Mouse (Mus musculus): ENCODE measurements around the gene Mrpl48. TPM values are rescaled to one million over a fixed set of nuclear protein-coding genes. Genes with fewer than 3 reads are reported as not detected.
A peak's percentile ranks its signal among the peaks of the same experiment; 100 is the strongest.

Mrpl48 gene
- polyA plus RNA-seq, 1 experiment from 2014 or later: 76.8 TPM

DNA sequence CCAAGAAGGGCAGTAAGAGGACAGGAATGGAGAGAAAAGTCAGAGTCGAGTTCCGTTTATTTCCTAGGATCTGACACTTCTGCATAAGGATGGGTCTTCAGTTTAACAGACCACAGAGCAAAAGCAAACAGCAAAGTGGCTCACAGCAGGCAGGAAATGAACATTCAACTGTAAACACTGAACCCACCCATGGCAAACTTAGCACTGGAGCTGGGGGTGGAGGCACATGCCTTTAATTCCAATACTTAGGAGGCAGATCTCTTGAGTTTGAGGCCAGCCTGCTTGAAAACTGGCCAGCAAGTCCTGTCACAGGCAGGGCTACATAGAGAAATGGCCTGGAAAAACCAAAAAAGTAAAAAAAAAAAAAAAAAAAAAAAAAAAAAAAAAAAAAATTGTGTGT, 74.6 kb downstream of the Mrpl48 start:
- Histone ChIP-seq H3K4me2 (no peak overlapping the region), H3K4me1 (peaks cover 12% of the 10 kb centered on the region), H3K9me3 (no peaks in the 10 kb centered on the region; the same call in 1 of the 2 replicates), H3K27ac (replicated peaks) (no peak overlapping the region), H3K9ac (no peak overlapping the region), H3K27me3 (replicated peaks) (no peaks in the 10 kb centered on the region), H3K36me3 (no peaks in the 10 kb centered on the region), H3K4me3 (no peak overlapping the region)
- WGBS: 49% methylated on average over 2 of the region's 2 CpGs
- no peak for ATAC-seq (ENCODE audit: extremely low read depth, insufficient number of reproducible peaks, low FRiP score, low TSS enrichment)

DNA sequence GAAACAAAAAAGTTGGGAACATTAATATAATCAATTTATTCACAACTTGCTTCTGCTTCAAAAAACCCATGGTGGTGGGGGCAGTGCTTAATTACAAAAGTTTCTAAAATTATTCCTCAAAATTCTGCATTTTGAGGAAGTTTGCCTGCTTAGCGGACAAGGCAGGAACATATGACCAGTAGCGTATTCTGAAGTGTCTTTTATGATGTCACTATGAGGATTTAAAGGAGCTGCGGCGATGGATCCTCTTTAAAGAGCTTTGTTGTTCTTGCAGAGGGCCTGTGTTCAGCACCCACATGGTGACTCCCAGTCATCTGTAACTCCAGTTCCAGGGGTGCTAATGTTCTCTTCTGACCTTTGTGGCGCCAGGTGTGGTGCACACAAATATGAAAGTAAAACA, 77.3 kb downstream of the Mrpl48 start:
- H3K4me1 ChIP-seq: no peaks in the 10 kb centered on the region
- ATAC-seq (ENCODE audit: extremely low read depth, insufficient number of reproducible peaks, low FRiP score, low TSS enrichment): no peak
- H3K27ac ChIP-seq (replicated peaks): no peak overlapping the region
- 89% methylated on average over 5 of the region's 5 CpGs for WGBS
- H3K4me2 ChIP-seq: no peak overlapping the region
- H3K36me3 ChIP-seq: no peaks in the 10 kb centered on the region
- no peaks in the 10 kb centered on the region for H3K27me3 ChIP-seq (replicated peaks)
- H3K9me3 ChIP-seq: no peaks in the 10 kb centered on the region; the same call in 1 of the 2 replicates
- no peak overlapping the region for H3K4me3 ChIP-seq
- H3K9ac ChIP-seq: no peak overlapping the region

GRCm38 (mm10) chr7:100524669-100525068, 83.4 kb downstream of the Mrpl48 start:
- no peaks in the 10 kb centered on the region for H3K36me3 ChIP-seq
- no peak overlapping the region for H3K27ac ChIP-seq (replicated peaks)
- WGBS: 51% methylated on average over 8 of the region's 8 CpGs
- H3K4me1 ChIP-seq: no peaks in the 10 kb centered on the region
- ATAC-seq (ENCODE audit: extremely low read depth, insufficient number of reproducible peaks, low FRiP score, low TSS enrichment): no peak
- no peaks in the 10 kb centered on the region for H3K9me3 ChIP-seq
- no peaks in the 10 kb centered on the region for H3K27me3 ChIP-seq (replicated peaks)
- no peak overlapping the region for H3K4me3 ChIP-seq
- no peak overlapping the region for H3K4me2 ChIP-seq
- H3K9ac ChIP-seq: no peak overlapping the region

DNA sequence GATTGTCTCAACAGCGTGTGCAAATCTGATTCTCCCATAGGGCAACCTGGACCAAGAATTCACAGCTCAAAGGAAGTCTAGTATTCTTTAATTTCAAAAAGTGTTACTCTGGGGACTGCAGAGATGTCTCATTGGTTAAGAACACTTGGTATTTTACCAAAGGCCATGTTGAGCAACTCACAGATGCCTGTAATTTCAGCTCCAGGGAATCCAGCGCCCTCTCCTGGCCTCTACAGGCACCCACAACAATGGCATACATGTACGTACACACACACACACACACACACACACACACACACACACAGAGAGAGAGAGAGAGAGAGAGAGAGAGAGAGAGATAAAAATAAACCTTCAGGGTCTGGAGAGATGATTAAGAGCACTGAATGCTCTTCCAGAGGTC, 85.9 kb downstream of the Mrpl48 start:
- H3K9ac ChIP-seq: no peak overlapping the region
- no peaks in the 10 kb centered on the region for H3K36me3 ChIP-seq
- no peaks in the 10 kb centered on the region for H3K9me3 ChIP-seq
- no peaks in the 10 kb centered on the region for H3K27me3 ChIP-seq (replicated peaks)
- 69% methylated on average over 3 of the region's 3 CpGs for WGBS
- H3K4me1 ChIP-seq: no peaks in the 10 kb centered on the region
- no peak overlapping the region for H3K27ac ChIP-seq (replicated peaks)
- H3K4me3 ChIP-seq: no peak overlapping the region
- no peak for ATAC-seq (ENCODE audit: extremely low read depth, insufficient number of reproducible peaks, low FRiP score, low TSS enrichment)
- H3K4me2 ChIP-seq: no peak overlapping the region

DNA sequence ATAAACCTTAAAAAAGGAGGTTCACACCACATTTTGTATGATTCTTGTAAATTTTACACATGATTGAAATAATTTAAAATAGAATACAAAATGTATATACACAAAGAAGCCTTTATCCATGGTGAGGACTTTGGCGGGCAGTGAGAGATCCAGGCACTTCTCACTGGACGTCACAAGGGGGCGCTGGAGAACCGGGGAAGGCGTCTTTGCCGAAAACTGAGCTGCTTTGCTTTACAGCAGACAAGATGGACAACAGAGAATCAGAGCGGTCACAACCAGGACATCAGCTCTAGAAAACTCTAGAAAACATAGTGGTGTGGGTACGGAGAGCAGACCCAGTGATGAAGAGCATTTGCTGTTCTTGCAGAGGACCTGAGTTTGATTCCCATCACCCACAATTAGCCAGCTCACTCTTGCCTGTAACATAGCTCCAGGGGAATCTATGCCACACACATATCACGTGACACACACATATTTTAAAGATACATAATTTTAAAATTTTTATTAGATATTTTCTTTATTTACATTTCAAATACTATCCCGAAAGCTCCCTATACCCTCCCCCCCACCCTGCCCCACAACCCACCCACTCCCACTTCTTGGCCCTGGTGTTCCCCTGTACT, 87.3 kb downstream of the Mrpl48 start:
- H3K4me3 ChIP-seq: no peak overlapping the region
- WGBS: 17% methylated on average over 10 of the region's 10 CpGs
- no peaks in the 10 kb centered on the region for H3K9me3 ChIP-seq
- 0 out of 2 replicates have a peak, but pooled peaks cover 2% of the 10 kb centered on the region for H3K27me3 ChIP-seq (replicated peaks)
- H3K27ac ChIP-seq (replicated peaks): no peak overlapping the region
- H3K4me1 ChIP-seq: no peaks in the 10 kb centered on the region
- no peak overlapping the region for H3K9ac ChIP-seq
- ATAC-seq (ENCODE audit: extremely low read depth, insufficient number of reproducible peaks, low FRiP score, low TSS enrichment): no peak
- H3K36me3 ChIP-seq: no peaks in the 10 kb centered on the region
- H3K4me2 ChIP-seq: peak overlapping the region; percentile 38; the same call in 1 of the 2 replicates

GRCm38 (mm10) chr7:100520204-100520603, 87.9 kb downstream of the Mrpl48 start:
- no peak for ATAC-seq (ENCODE audit: extremely low read depth, insufficient number of reproducible peaks, low FRiP score, low TSS enrichment)
- Histone ChIP-seq H3K27ac (replicated peaks) (no peak overlapping the region), H3K9ac (no peak overlapping the region), H3K4me2 (no peak overlapping the region), H3K27me3 (replicated peaks) (0 out of 2 replicates have a peak, but pooled peaks cover 2% of the 10 kb centered on the region), H3K36me3 (no peaks in the 10 kb centered on the region), H3K4me3 (no peak overlapping the region), H3K9me3 (no peaks in the 10 kb centered on the region), H3K4me1 (no peaks in the 10 kb centered on the region)
- WGBS: 52% methylated on average over 7 of the region's 7 CpGs

- ATAC-seq (ENCODE audit: extremely low read depth, insufficient number of reproducible peaks, low FRiP score, low TSS enrichment): no peak
- no peak within 1 kb of the TSS for H3K27ac ChIP-seq (replicated peaks)
- H3K27me3 ChIP-seq (replicated peaks): peaks cover 25% of the 10 kb centered on the region
- peak within 1 kb of the TSS; percentile 39 for H3K4me2 ChIP-seq
- 0 out of 2 replicates have a peak within 1 kb of the TSS, but pooled peaks have one; percentile 6 for H3K4me3 ChIP-seq
- H3K36me3 ChIP-seq: no peaks in the 10 kb centered on the region
- no peaks in the 10 kb centered on the region; the same call in 1 of the 2 replicates for H3K4me1 ChIP-seq
- no peaks in the 10 kb centered on the region for H3K9me3 ChIP-seq
- WGBS: 43% methylated on average over 11 of the region's 11 CpGs
- no peak within 1 kb of the TSS for H3K9ac ChIP-seq
Measured at GRCm38 (mm10) chr7:100514573-100514972, 93.5 kb downstream of the Mrpl48 start, which contains the start of gene Dnajb13. TSS of gene Dnajb13 (minus strand) at chr7:100514960.

- Histone ChIP-seq H3K4me1 (no peaks in the 10 kb centered on the region; the same call in 1 of the 2 replicates), H3K4me3 (no peak overlapping the region), H3K27me3 (replicated peaks) (peaks cover 25% of the 10 kb centered on the region), H3K9me3 (no peaks in the 10 kb centered on the region), H3K27ac (replicated peaks) (no peak overlapping the region), H3K9ac (no peak overlapping the region), H3K4me2 (no peak overlapping the region), H3K36me3 (no peaks in the 10 kb centered on the region)
- 67% methylated on average over 8 of the region's 8 CpGs for WGBS
- ATAC-seq (ENCODE audit: extremely low read depth, insufficient number of reproducible peaks, low FRiP score, low TSS enrichment): no peak
Measured at GRCm38 (mm10) chr7:100511602-100512001, 96.5 kb downstream of the Mrpl48 start.

DNA sequence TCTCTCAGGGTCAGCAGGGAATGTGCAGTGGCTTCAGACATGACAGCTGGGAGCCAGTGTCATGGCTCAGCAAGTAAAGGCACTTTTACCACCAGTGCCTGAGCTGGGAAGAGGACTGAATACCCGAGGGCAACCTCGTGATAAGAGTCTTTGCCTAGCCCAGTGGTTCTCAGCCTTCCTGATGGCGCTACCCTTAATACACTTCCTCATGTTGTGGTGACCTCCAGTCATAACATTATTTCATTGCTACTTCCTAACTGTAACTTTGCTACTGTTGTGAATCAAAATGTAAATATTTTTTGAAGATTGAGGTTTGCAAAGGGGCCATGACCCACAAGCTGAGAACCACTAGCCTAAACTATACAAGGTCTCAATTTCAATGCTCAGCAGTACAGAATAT, 99.4 kb downstream of the Mrpl48 start:
- no peak for ATAC-seq (ENCODE audit: extremely low read depth, insufficient number of reproducible peaks, low FRiP score, low TSS enrichment)
- no peak overlapping the region for H3K4me2 ChIP-seq
- 44% methylated on average over 3 of the region's 3 CpGs for WGBS
- no peaks in the 10 kb centered on the region; the same call in 1 of the 2 replicates for H3K4me1 ChIP-seq
- H3K27me3 ChIP-seq (replicated peaks): peaks cover 17% of the 10 kb centered on the region
- no peaks in the 10 kb centered on the region for H3K36me3 ChIP-seq
- H3K4me3 ChIP-seq: no peak overlapping the region
- H3K9ac ChIP-seq: no peak overlapping the region
- H3K27ac ChIP-seq (replicated peaks): no peak overlapping the region
- H3K9me3 ChIP-seq: no peaks in the 10 kb centered on the region

DNA sequence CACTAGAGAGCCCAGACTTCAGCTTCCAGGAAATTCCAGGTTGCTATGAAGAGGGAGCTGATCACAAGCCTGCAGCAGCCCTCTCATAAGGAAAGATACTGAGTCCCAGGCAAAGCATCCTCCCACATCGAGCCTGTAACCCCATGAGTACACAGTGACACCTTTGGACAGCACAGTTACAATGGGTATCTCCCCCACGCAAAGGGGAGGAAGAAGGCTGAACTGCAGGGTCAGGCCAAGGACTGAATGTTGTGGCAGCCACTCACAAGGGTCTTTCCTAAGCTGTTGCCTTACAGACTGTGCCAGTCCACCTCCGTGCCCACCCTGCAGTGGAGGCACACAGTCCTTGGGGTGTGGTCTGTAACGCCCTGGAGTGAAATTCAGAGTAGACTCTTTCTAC, 101.6 kb downstream of the Mrpl48 start:
- ATAC-seq (ENCODE audit: extremely low read depth, insufficient number of reproducible peaks, low FRiP score, low TSS enrichment): no peak
- 70% methylated on average over 4 of the region's 4 CpGs for WGBS
- Histone ChIP-seq H3K27ac (replicated peaks) (no peak overlapping the region), H3K36me3 (no peaks in the 10 kb centered on the region), H3K9me3 (no peaks in the 10 kb centered on the region), H3K4me3 (no peak overlapping the region), H3K4me2 (no peak overlapping the region), H3K4me1 (no peaks in the 10 kb centered on the region; the same call in 1 of the 2 replicates), H3K9ac (no peak overlapping the region), H3K27me3 (replicated peaks) (no peaks in the 10 kb centered on the region)

GRCm38 (mm10) chr7:100504740-100505487, 103.2 kb downstream of the Mrpl48 start:
- Histone ChIP-seq H3K4me3 (no peak overlapping the region), H3K9me3 (no peaks in the 10 kb centered on the region), H3K4me2 (no peak overlapping the region), H3K4me1 (peaks cover 6% of the 10 kb centered on the region), H3K9ac (no peak overlapping the region), H3K27ac (replicated peaks) (no peak overlapping the region), H3K27me3 (replicated peaks) (no peaks in the 10 kb centered on the region), H3K36me3 (peaks cover 1% of the 10 kb centered on the region; the same call in 1 of the 2 replicates)
- no peak for ATAC-seq (ENCODE audit: extremely low read depth, insufficient number of reproducible peaks, low FRiP score, low TSS enrichment)
- 76% methylated on average over 13 of the region's 13 CpGs for WGBS
